Mouse (Mus musculus): Measurements from ENCODE around the gene Ttll12.

DNA sequence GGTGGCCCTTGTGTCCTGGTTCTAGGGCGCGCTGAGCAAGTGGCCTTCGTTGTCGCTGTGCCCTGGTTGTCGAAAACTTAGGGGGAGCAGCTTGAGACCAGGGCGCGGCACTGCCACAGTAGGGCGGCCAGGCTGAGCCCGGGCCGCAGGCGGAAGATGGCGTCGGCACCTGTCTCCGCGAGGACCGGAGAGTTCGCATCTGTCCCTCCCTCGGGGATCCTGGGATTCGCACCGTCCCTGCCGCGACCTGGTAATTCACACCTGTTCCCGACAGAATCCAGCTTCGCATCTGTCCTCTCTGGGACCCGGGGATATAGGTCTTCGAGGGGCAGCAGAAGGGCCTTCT is 67.9 kb downstream of the Ttll12 start:
- TF ChIP-seq CTCF (IDR thresholded peaks at IDR 0.05; ENCODE audit: insufficient read depth, low read depth, low read length) (no peak), POLR2A (IDR thresholded peaks at IDR 0.05; ENCODE audit: insufficient read depth, low read depth, low read length) (no peak)

Data from olfactory bulb, adult 2 months (tissue).